Mouse (Mus musculus) CH12F3 (cell line): Measurements from ENCODE around the gene Cdc42ep5.

ENCODE experiments used
- in situ Hi-C: fragments of 300-500 bp; cut with MboI; formaldehyde crosslinking; loops from 2 replicates; pipeline ENCODE4 v1.14.3; 2020; ENCODE audit warnings: low sequenced_read_pairs

Gene Cdc42ep5

DNA sequence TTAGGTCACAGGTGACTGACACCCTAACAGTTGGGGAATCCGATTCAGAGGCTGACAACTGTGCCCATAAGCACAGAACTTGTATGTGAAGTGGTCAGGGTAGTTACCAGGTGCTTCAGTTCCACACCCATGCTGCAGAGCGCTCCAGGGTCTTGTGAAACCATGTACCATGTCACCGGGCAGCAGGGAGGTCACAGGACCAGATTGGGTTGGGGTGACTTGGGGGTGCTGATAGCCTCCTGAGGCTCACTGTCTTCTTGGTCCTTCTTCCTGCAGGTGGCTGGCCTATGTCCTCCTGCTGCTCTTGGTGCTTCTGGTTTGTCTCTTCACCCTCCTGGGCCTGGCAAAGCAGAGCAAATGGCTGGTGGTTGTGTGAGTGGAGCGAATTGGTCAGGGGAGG lies 36.8 kb downstream of the Cdc42ep5 start:
- in situ Hi-C loops, result loop anchor here (10.0 kb wide), 1 partner anchor 307 kb away; no protein-coding TSS in a partner anchor

DNA sequence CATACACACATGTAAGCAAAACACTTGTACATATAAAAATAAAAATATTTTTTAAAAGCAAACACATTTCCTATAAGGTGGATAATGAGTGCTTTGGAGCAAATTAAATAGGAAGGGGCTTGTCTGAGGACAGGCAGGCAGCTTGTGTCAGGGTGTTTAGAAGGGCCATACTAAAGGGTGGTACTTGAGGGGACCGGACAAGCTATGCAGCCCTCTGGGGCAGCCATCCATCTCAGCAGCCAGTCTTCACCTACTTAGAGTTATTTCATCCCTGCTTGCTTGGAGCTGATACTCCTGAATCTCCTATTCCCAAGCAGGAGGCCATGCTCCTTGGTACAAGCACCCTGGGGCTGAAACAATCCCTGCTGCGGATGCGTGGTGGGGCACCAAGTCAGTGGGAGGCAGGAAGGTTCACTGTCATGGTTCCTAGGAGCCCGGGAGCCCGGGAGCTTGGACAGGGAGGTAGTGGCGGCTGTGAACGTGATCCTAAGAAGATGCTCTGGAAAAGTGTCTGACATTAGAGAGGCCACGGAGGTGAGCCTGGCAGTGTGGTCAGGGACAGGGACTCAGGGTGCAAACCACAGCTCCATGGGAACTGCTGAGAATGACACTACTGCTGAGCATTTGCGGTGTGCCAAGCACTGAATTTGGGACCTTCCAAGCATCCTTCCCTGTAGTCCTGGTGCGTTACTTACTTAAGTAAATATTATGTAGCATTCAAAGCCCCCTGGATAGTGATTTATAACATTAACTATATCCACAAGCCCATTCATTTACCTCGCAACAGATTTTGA lies 37.5 kb downstream of the Cdc42ep5 start:
- in situ Hi-C loops, result loop anchor here (10.0 kb wide), 1 partner anchor 308 kb away; no protein-coding TSS in a partner anchor

DNA sequence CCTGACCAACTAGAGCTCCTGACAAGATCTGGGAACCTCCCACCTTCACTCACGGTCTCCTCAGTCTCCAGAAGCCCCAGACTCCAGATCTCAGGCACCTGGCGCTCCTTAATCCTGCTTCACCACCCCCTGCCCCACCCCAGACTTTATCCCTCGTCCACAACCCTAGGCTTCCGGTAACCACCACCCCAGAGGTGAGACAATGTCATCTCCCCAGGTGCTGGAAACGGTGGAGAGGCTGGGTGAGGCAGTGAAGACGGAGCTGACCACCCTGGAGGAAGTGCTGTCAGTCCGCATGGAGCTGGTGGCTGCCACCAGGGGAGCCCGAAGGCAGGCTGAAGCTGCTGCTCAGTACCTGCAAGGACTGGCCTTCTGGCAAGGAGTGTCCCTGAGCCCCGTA lies 39.4 kb downstream of the Cdc42ep5 start:
- in situ Hi-C loops, result loop anchor here (10.0 kb wide), 1 partner anchor 309 kb away; no protein-coding TSS in a partner anchor

DNA sequence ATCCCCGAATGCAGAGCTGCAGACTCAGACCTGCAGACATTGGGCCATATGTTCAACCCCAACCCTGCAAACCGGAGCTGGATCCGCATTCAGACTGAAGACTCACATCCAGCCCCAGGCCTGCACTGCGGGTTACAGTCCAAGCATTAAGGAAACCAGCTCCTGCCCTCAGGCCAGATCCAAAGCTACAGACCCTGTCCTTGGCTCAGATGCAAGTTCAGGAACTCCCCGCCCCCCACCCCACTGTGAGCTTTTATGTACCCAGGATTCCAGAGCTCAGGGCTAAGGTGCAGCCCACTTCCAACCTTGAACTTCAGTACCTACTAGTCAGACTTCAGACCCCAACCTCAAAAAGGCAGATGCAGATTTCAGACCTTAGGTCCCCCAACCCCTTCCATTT lies 39.8 kb downstream of the Cdc42ep5 start:
- in situ Hi-C loops, result loop anchor here (10.0 kb wide), 1 partner anchor 310 kb away; no protein-coding TSS in a partner anchor

DNA sequence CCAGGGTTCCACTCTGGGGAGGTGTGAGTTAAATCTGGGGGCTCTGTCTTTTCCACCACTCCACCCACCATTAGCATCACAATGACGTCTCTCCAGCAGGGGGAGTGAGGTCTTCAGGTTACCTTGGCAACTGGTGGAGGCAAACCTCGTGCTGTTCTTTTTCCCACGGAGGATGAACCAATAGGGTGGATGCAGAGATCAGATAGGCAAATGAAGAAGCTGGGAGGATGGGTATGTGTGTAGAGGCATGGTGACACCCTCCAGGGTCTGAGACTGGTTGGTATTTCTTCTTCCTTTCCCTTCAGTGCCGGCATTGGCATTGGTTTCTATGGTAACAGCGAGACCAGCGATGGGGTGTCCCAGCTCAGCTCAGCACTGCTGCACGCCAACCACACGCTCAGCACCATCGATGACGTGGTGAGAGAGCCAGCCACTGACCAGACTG lies 40.3 kb downstream of the Cdc42ep5 start:
- in situ Hi-C loops, result loop anchor here (10.0 kb wide), 1 partner anchor 310 kb away; no protein-coding TSS in a partner anchor

DNA sequence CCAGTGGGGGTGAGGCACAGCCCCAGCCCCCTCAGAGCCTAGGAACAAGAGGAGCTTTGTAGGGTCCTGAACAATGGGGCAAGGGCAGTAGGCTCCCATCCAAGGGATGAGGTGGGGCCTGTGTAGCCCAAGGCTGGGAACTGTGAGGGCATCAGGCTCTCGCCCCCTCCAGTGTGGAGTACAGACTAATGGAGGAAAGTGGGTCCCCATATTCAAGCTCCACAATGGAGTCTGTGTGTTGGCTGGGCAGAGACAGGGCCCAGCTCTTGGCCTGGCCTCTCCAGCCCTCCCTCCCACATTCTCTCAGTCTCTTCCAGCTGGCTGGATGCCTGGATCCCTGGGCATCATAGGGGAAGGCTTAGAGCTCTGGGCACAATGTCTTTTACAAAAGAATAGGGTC lies 40.9 kb downstream of the Cdc42ep5 start:
- in situ Hi-C loops, result loop anchor here (10.0 kb wide), 1 partner anchor 311 kb away; no protein-coding TSS in a partner anchor

DNA sequence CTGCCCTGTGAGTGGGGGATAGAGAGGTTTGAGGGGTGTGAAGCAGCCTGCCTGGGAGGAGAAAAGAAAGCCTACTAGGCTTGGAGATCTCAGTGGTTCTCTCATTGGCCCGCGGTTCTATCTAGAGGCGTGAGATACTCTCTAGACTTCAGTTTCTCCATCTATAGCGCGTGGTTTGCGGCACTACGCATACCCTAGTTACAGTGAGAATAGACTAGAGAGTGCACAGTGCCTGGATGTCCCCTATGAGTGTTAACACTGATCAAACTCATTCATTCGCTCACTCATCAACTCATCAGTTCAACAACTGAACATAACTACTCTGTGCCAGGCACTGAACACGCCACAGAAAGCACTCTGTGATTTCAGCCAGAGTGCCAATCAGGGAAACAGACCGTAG lies 41.9 kb downstream of the Cdc42ep5 start:
- in situ Hi-C loops, result loop anchor here (10.0 kb wide), 1 partner anchor 312 kb away; no protein-coding TSS in a partner anchor

DNA sequence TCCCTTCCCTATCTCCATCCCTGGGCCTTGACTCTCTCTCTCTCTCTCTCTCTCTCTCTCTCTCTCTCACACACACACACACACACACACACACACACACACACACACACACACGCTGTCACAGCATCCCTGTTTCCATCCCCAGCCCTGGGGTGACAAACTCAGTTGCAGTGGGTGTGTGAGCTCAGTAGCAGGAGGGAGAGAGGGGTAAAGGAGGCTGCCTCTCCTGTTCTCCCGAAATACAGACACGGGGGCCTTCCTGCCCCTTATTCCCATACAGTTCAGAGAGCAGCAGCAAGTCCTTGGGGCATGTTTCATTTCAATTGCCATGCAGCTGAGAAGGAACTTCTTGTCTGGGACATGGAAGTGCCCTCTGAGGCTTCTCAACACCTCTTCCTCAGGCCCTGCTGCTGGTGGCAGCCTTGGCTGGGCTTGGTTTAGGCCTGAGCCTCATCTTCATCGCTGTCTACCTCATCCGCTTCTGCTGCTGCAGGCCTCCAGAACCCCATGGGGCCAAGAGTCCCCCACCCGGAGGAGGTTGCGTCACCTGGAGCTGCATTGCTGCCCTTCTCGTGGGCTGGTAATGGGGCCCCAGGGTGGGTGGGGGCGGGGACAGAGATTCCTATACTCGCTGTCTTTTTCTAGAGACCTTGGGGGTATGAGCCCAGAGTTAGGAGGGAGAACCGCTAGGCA lies 42.4 kb downstream of the Cdc42ep5 start:
- in situ Hi-C loops, result loop anchor here (10.0 kb wide), 1 partner anchor 313 kb away; no protein-coding TSS in a partner anchor

DNA sequence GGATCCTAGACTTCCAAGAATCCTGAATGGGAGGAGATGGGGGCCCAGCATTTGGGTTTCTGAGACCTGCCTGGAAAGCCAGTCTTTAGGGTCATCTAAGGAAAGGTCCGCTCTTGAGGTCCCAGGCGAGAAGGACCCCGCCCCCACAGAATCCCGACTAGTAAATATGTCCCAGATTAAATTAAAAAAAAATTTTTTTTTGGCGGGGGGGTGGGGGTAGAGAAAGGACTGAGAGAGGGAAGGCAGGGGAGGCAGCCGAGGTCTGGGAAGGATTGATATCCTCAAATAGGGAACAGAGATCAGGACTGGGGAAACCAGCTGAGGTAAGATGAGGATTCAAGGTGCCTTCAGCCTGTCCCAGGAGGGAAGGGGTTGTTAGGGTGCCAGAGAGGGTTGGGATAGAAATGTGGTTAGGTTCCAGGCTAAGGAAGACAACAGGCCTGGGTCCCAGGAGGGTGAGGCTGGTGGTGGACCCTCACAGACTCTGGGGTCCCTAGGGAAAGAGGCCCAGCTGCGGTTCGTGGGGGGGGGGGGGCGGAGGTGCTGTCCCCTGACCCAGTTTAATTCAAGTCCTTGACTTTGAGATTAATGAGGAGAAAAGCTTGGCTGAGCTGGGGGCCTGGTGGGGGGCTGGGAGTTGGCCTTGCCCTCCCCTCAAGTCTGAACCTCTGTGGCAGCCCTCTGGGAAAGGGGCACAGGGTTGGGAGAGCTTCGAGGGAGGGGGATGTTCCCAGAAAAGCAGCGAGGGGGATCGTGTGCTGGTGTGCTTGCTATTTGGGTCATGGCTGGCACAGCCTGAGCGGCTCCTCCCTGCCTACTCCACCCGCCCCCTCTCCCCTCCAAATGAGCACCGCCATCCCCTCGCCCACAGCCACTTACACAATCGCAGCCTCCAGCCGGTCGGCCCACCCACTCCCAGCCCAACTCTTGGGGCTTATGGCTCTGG lies 44.4 kb downstream of the Cdc42ep5 start:
- in situ Hi-C loops, result loop anchor here (10.0 kb wide), 1 partner anchor 315 kb away; no protein-coding TSS in a partner anchor

DNA sequence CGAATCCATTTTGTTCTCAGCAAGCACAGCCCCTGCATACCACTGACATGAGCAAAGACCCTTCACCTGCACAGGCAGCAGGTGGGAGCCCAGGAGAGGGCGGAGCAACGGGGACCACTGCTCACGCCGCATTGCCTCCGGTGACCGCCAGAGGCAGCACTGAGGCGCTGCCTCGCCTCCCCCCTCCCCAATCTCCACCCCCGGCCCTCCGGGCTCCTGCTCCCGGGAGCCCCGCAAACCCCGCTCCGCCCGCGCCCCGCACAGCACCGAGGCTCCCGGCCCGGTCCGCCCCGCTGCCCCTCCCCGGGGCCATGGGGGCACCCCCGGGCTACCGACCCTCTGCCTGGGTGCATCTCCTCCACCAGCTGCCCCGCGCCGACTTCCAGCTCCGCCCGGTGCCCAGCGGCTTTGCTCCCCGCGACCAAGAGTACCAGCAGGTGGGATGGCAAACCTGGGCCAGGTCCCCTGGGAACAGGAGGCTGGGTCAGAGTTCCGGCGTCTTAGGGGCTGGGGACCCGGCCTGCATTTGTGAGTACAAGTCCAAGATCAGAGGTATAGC lies 45.2 kb downstream of the Cdc42ep5 start, which contains the start of gene Ttyh1:
Gene Ttyh1, plus strand, starts transcription at position 65 of the 559 bp plus-strand sequence.
- in situ Hi-C loops, result no loop called here

DNA sequence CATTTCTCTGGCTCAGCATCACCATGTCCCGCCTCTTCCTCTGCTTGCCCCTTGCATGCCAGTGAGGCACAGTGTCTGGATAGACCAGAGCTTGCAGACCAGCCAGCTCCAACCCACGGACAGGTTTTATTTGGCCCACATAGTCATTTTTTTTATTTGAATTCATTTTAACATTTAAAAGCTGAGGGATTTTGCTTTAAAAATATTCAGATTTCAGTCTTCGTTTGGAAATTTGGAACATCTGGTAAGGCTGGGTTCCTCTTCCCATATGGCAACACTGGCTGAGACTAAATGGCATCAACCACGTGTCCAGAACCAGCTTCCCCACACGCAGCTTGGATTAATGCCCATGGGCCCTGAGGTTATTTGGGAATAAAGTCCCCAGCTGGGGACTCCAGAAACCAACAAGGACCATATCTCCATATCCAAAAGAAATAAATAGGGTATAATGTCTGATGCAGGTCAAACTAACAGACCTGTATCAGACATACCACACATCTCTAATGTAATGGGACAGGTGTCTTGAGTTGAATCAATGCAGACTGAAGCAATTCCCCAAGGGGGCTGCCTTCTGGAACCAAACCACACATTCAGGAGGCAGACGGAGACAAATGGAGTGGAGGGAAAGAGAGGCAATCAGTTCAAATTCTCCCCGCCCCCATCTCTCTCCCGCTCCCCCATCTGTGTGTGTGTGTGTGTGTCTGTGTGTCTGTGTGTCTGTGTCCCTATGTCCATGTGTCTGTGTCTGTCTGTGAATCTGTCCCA lies 47.4 kb downstream of the Cdc42ep5 start:
- in situ Hi-C loops, result no loop called here

DNA sequence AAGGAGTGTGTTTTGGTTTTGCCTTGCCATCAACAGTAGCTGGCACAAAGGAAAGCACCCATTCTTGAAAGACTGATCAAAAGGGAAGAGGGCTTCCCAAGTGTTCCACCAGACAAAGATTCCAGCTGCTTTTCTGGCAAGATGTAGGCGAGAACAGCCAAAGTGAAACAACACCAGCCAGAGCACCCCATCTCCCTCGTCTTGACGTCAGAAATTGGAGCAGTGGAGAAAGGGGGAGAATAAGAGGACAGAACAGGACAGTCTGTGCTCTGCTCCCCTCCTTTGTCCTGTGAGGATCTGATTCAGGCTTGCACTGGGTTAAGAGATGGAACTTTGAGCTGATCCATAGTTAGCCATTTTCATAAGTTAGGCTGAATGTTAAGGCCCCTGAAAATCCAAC lies 52.9 kb downstream of the Cdc42ep5 start:
- in situ Hi-C loops, result no loop called here

DNA sequence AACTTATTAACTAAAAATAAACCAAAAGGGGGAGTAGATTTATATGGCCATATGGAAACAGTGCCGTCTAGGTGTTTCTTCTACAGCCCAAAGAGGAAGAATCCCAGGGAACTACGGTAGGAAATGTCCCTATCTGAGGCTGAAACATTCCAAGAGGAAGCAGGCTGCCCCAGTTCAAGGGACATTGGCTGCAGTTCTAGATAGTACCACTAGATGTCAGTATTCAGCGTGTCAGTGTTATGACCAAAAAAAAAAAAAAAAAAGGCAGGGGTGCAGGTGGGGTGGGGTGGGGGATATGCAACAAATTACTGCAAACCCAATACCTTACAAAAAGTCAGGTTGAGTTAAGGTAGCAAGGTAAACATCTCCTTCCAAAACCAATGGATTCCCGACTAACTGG lies 61.2 kb downstream of the Cdc42ep5 start:
- in situ Hi-C loops, result no loop called here
